Mouse (Mus musculus): ENCODE data around the gene Ift81.

DNA sequence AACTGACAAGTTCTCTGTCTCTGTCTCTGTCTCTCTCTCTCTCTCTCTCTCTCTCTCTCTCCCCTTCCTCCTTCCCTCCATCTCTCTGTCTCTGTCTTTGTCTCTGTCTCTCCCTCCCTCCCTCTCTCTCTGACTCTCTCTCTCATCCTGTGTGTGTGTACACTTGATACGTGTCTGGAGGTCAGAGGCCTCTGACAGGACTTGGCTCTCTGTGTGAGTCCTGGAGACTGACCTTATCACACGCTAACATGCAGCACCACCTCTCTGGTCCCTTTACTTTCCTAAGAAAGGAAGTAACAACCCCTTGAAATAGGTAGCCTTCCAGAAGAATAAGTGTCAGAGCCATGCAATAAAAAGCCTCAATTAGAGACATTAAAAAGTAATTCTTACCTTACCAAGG, 59.2 kb downstream of the Ift81 start:
- no peak for TF ChIP-seq POLR2A (IDR thresholded peaks at IDR 0.05; ENCODE audit: insufficient read length, low read depth)
- no peak for TF ChIP-seq REST (IDR thresholded peaks at IDR 0.05; ENCODE audit: insufficient read depth, insufficient read length)
- no peak for TF ChIP-seq CEBPB (IDR thresholded peaks at IDR 0.05; ENCODE audit: insufficient read depth, poor library complexity, severe bottlenecking)
- no peak for TF ChIP-seq MYOD1 (IDR thresholded peaks at IDR 0.05; ENCODE audit: control insufficient read depth in 1 of 3, insufficient read length in 2 of 3, low read depth in 2 of 3)
- no peak for TF ChIP-seq TCF3 (IDR thresholded peaks at IDR 0.05; ENCODE audit: insufficient read length, low read depth)
- no peak for TF ChIP-seq E2F4 (IDR thresholded peaks at IDR 0.05; ENCODE audit: insufficient read depth)
- no peak for TF ChIP-seq SRF (IDR thresholded peaks at IDR 0.05; ENCODE audit: control insufficient read depth, insufficient read length, low read depth)
- TF ChIP-seq MYOG (IDR thresholded peaks at IDR 0.05; ENCODE audit: control insufficient read depth in 1 of 3, insufficient read depth in 1 of 3, insufficient read length in 2 of 3, low read depth in 2 of 3), result no peak
- TF ChIP-seq USF1 (IDR thresholded peaks at IDR 0.05; ENCODE audit: low read depth), result no peak
- no peak for TF ChIP-seq POLR2AphosphoS2 (IDR thresholded peaks at IDR 0.05; ENCODE audit: insufficient read length, low read depth)
